Mouse (Mus musculus) neural tube, embryonic 11.5 days (tissue): ENCODE results near the gene Rsc1a1. TPM values are rescaled to one million over a fixed set of nuclear protein-coding genes. Genes with fewer than 3 reads are reported as not detected.

Experiments
- ATAC-seq: fragments of 200-750 bp; cut with Nextera tagmentation; 2 replicates; pipeline ENCODE4 v1.8.0; 2017; ENCODE audit warnings: moderate number of reproducible peaks, mild to moderate bottlenecking, moderate TSS enrichment, moderate library complexity; ENCODE audit not compliant: insufficient read depth, low FRiP score, low TSS enrichment
- DNase-seq: peaks from one replicate; pipeline ENCODE4 v3.0.0-alpha.2; 2015; ENCODE audit warnings: low spot score
- H3K27ac ChIP-seq: fragments of 300-500 bp; sonication (generic); 2 replicates; pipeline ENCODE4 v1.5.1; 2014; ENCODE audit warnings: low read depth, mild to moderate bottlenecking, low read length
- H3K27me3 ChIP-seq: fragments of 300-500 bp; sonication (generic); 2 replicates; pipeline ENCODE4 v1.6.1; 2014; ENCODE audit warnings: mild to moderate bottlenecking, low read length, mixed read lengths; ENCODE audit not compliant: control insufficient read depth, insufficient read depth
- H3K36me3 ChIP-seq: fragments of 300-500 bp; sonication (generic); 2 replicates; pipeline ENCODE4 v1.6.1; 2014; ENCODE audit warnings: mild to moderate bottlenecking, low read length, moderate library complexity, mixed read lengths; ENCODE audit not compliant: control insufficient read depth, insufficient read depth
- H3K4me1 ChIP-seq: fragments of 300-500 bp; sonication (generic); 2 replicates; pipeline ENCODE4 v1.6.1; 2014; ENCODE audit warnings: low read length, mixed read lengths; ENCODE audit not compliant: control insufficient read depth, insufficient read depth
- H3K4me2 ChIP-seq: fragments of 300-500 bp; sonication (generic); 2 replicates; pipeline ENCODE4 v1.6.1; 2014; ENCODE audit warnings: low read depth, mild to moderate bottlenecking, moderate library complexity
- H3K4me3 ChIP-seq: fragments of 300-500 bp; sonication (generic); 2 replicates; pipeline ENCODE4 v1.5.1; 2014; ENCODE audit warnings: low read depth, low read length
- H3K9ac ChIP-seq: fragments of 300-500 bp; sonication (generic); 2 replicates; pipeline ENCODE4 v1.6.1; 2014; ENCODE audit warnings: mild to moderate bottlenecking, low read length
- H3K9me3 ChIP-seq: fragments of 300-500 bp; sonication (generic); 2 replicates; pipeline ENCODE4 v1.6.1; 2016; ENCODE audit warnings: low read length; ENCODE audit not compliant: control insufficient read depth
- WGBS: fragments of 180-500 bp; shearing (Covaris S2); extraction: QIAGEN DNeasy Blood & Tissue Kit; methylation state at CpG from one replicate; pipeline ENCODE4 v1.1.7; 2014; 5-methylcytosine and 5-hydroxymethylcytosine counted together
- polyA plus RNA-seq: library from polyadenylated mRNA; unstranded; fragments of >200 nt; fragmentation: Nextera tagmentation; extraction: Ambion mirVana; gene quantifications from 2 replicates; pipeline ENCODE4 v1.2.1, GENCODE M21; 2014

The Rsc1a1 gene
- polyA plus RNA-seq, 1 experiment from 2014 or later = not detected

- Histone ChIP-seq H3K9me3 (no peaks in the 10 kb centered on the region), H3K9ac (no peak overlapping the region), H3K4me1 (no peaks in the 10 kb centered on the region), H3K36me3 (no peaks in the 10 kb centered on the region), H3K27ac (no peak overlapping the region), H3K27me3 (no peaks in the 10 kb centered on the region), H3K4me2 (no peak overlapping the region), H3K4me3 (no peak overlapping the region)
- WGBS = 92% methylated on average over 13 of the region's 13 CpGs
- ATAC-seq (no peak), DNase-seq (no peak)
Observed at GRCm38 (mm10) chr4:141653813-141654212, 31.6 kb downstream of the Rsc1a1 start.

GRCm38 (mm10) chr4:141653044-141653443 lies 32.4 kb downstream of the Rsc1a1 start:
- no peak for DNase-seq
- no peaks in the 10 kb centered on the region for H3K9me3 ChIP-seq
- H3K4me2 ChIP-seq = no peak overlapping the region
- H3K9ac ChIP-seq = no peak overlapping the region
- no peaks in the 10 kb centered on the region for H3K4me1 ChIP-seq
- H3K4me3 ChIP-seq = no peak overlapping the region
- no peak overlapping the region for H3K27ac ChIP-seq
- 88% methylated on average over 8 of the region's 8 CpGs for WGBS
- H3K36me3 ChIP-seq = no peaks in the 10 kb centered on the region
- no peak for ATAC-seq
- H3K27me3 ChIP-seq = no peaks in the 10 kb centered on the region

- WGBS = 91% methylated on average over 10 of the region's 10 CpGs
Observed at GRCm38 (mm10) chr4:141651944-141652343, 33.5 kb downstream of the Rsc1a1 start.

GRCm38 (mm10) chr4:141651286-141651685 lies 34.1 kb downstream of the Rsc1a1 start:
- 91% methylated on average over 6 of the region's 6 CpGs for WGBS
- DNase-seq (no peak), ATAC-seq (no peak)
- H3K36me3 ChIP-seq = no peaks in the 10 kb centered on the region
- H3K27me3 ChIP-seq = no peaks in the 10 kb centered on the region
- no peak overlapping the region for H3K4me2 ChIP-seq
- H3K9ac ChIP-seq = no peak overlapping the region
- H3K9me3 ChIP-seq = no peaks in the 10 kb centered on the region
- no peaks in the 10 kb centered on the region for H3K4me1 ChIP-seq
- no peak overlapping the region for H3K27ac ChIP-seq
- H3K4me3 ChIP-seq = no peak overlapping the region

More at GRCm38 (mm10) chr4:141651944-141652343, 33.5 kb downstream of the Rsc1a1 start:
- H3K4me1 ChIP-seq = no peaks in the 10 kb centered on the region
- ATAC-seq (no peak), DNase-seq (no peak)
- no peak overlapping the region for H3K4me2 ChIP-seq
- no peak overlapping the region for H3K27ac ChIP-seq
- no peak overlapping the region for H3K9ac ChIP-seq
- no peaks in the 10 kb centered on the region for H3K36me3 ChIP-seq
- H3K27me3 ChIP-seq = no peaks in the 10 kb centered on the region
- H3K4me3 ChIP-seq = no peak overlapping the region
- no peaks in the 10 kb centered on the region for H3K9me3 ChIP-seq

GRCm38 (mm10) chr4:141649244-141649643 lies 36.2 kb downstream of the Rsc1a1 start:
- no peaks in the 10 kb centered on the region for H3K9me3 ChIP-seq
- 84% methylated on average over 6 of the region's 6 CpGs for WGBS
- H3K4me2 ChIP-seq = no peak overlapping the region
- ATAC-seq (no peak), DNase-seq (no peak)
- H3K9ac ChIP-seq = no peak overlapping the region
- H3K27me3 ChIP-seq = no peaks in the 10 kb centered on the region
- H3K4me3 ChIP-seq = no peak overlapping the region
- no peak overlapping the region for H3K27ac ChIP-seq
- H3K4me1 ChIP-seq = no peaks in the 10 kb centered on the region
- no peaks in the 10 kb centered on the region for H3K36me3 ChIP-seq

GRCm38 (mm10) chr4:141648262-141648661 lies 37.1 kb downstream of the Rsc1a1 start:
- Histone ChIP-seq H3K4me3 (no peak overlapping the region), H3K4me2 (no peak overlapping the region), H3K27ac (no peak overlapping the region), H3K36me3 (no peaks in the 10 kb centered on the region), H3K4me1 (no peaks in the 10 kb centered on the region), H3K27me3 (no peaks in the 10 kb centered on the region), H3K9me3 (no peaks in the 10 kb centered on the region), H3K9ac (no peak overlapping the region)
- 95% methylated on average over 5 of the region's 5 CpGs for WGBS
- DNase-seq (no peak), ATAC-seq (no peak)

GRCm38 (mm10) chr4:141647187-141647586 lies 38.2 kb downstream of the Rsc1a1 start:
- no peak overlapping the region for H3K4me2 ChIP-seq
- WGBS = 90% methylated on average over 3 of the region's 3 CpGs
- H3K4me1 ChIP-seq = no peaks in the 10 kb centered on the region
- no peak overlapping the region for H3K27ac ChIP-seq
- ATAC-seq (no peak), DNase-seq (no peak)
- no peak overlapping the region for H3K9ac ChIP-seq
- no peak overlapping the region for H3K4me3 ChIP-seq
- H3K27me3 ChIP-seq = no peaks in the 10 kb centered on the region
- no peaks in the 10 kb centered on the region for H3K9me3 ChIP-seq
- H3K36me3 ChIP-seq = no peaks in the 10 kb centered on the region

- ATAC-seq (no peak), DNase-seq (no peak)
- Histone ChIP-seq H3K27ac (no peak overlapping the region), H3K36me3 (peaks cover 7% of the 10 kb centered on the region; the same call in 1 of the 2 replicates), H3K9ac (no peak overlapping the region), H3K27me3 (no peaks in the 10 kb centered on the region), H3K4me1 (no peaks in the 10 kb centered on the region), H3K4me2 (no peak overlapping the region), H3K4me3 (no peak overlapping the region), H3K9me3 (no peaks in the 10 kb centered on the region)
- 90% methylated on average over 8 of the region's 8 CpGs for WGBS
Observed at GRCm38 (mm10) chr4:141645988-141646387, 39.4 kb downstream of the Rsc1a1 start.

- Histone ChIP-seq H3K27me3 (no peaks in the 10 kb centered on the region), H3K9ac (no peak overlapping the region), H3K4me2 (no peak overlapping the region), H3K4me1 (no peaks in the 10 kb centered on the region), H3K4me3 (no peak overlapping the region), H3K27ac (no peak overlapping the region), H3K9me3 (no peaks in the 10 kb centered on the region), H3K36me3 (peaks cover 7% of the 10 kb centered on the region; the same call in 1 of the 2 replicates)
- WGBS = 73% methylated on average over 7 of the region's 7 CpGs
- ATAC-seq (no peak), DNase-seq (no peak)
Observed at GRCm38 (mm10) chr4:141643118-141643855, 42.1 kb downstream of the Rsc1a1 start.
